Mouse (Mus musculus) embryonic facial prominence, embryonic 14.5 days (tissue): ENCODE measurements at regions not wholly inside any gene's neighbourhood (a gene's known extent, or its start where the extent isn't known, plus 50 kb on each side); places are given as distances from the start of the nearest gene placed in this dataset.

Experiments
- ATAC-seq: fragments of 200-750 bp; cut with Nextera tagmentation; 2 replicates; pipeline ENCODE4 v1.8.0; 2017; ENCODE audit warnings: low read depth, moderate number of reproducible peaks, moderate TSS enrichment
- DNase-seq: peaks from one replicate; pipeline ENCODE4 v3.0.0-alpha.2; 2015; ENCODE audit warnings: low spot score
- H3K27ac ChIP-seq: fragments of 300-500 bp; sonication (generic); replicated peaks from 2 replicates; pipeline ENCODE4 v1.5.1; 2014; ENCODE audit warnings: low read depth, mild to moderate bottlenecking, low read length, moderate library complexity
- H3K27me3 ChIP-seq: fragments of 300-500 bp; sonication (generic); replicated peaks from 2 replicates; pipeline ENCODE4 v1.6.1; 2014; ENCODE audit warnings: low read length; ENCODE audit not compliant: control insufficient read depth, insufficient read depth
- H3K36me3 ChIP-seq: fragments of 300-500 bp; sonication (generic); 2 replicates; pipeline ENCODE4 v1.6.1; 2014; ENCODE audit warnings: low read length, mixed read lengths; ENCODE audit not compliant: control insufficient read depth, insufficient read depth
- H3K4me1 ChIP-seq: fragments of 300-500 bp; sonication (generic); 2 replicates; pipeline ENCODE4 v1.6.1; 2014; ENCODE audit warnings: antibody characterized with exemption, low read length; ENCODE audit not compliant: control insufficient read depth, insufficient read depth
- H3K4me2 ChIP-seq: fragments of 300-500 bp; sonication (generic); 2 replicates; pipeline ENCODE4 v1.6.1; 2014; ENCODE audit warnings: low read depth, mild to moderate bottlenecking, low read length, moderate library complexity, mixed read lengths
- H3K4me3 ChIP-seq: fragments of 300-500 bp; sonication (generic); 2 replicates; pipeline ENCODE4 v1.5.1; 2014; ENCODE audit warnings: low read depth, mild to moderate bottlenecking, low read length
- H3K9ac ChIP-seq: fragments of 300-500 bp; sonication (generic); 2 replicates; pipeline ENCODE4 v1.6.1; 2014; ENCODE audit warnings: low read depth, mild to moderate bottlenecking, low read length, moderate library complexity, mixed read lengths
- H3K9me3 ChIP-seq: fragments of 300-500 bp; sonication (generic); 2 replicates; pipeline ENCODE4 v1.6.1; 2016; ENCODE audit warnings: low read length; ENCODE audit not compliant: control insufficient read depth
- WGBS: fragments of 180-500 bp; shearing (Covaris S2); extraction: QIAGEN DNeasy Blood & Tissue Kit; methylation state at CpG from one replicate; pipeline ENCODE4 v1.1.7; 2014; 5-methylcytosine and 5-hydroxymethylcytosine counted together

GRCm38 (mm10) chr13:94647566-94647965 is 141.1 kb upstream of the Tbca start:
- Histone ChIP-seq H3K27ac (no peak overlapping the region), H3K9me3 (no peaks in the 10 kb centered on the region), H3K4me2 (no peak overlapping the region), H3K9ac (no peak overlapping the region), H3K27me3 (no peaks in the 10 kb centered on the region), H3K4me1 (no peaks in the 10 kb centered on the region), H3K4me3 (no peak overlapping the region), H3K36me3 (no peaks in the 10 kb centered on the region)
- 33% methylated on average over 5 of the region's 5 CpGs for WGBS
- ATAC-seq (no peak), DNase-seq (no peak)

GRCm38 (mm10) chr13:94650951-94651350 is 137.8 kb upstream of the Tbca start:
- H3K27me3 ChIP-seq = no peaks in the 10 kb centered on the region
- 70% methylated on average over 7 of the region's 7 CpGs for WGBS
- H3K4me2 ChIP-seq = no peak overlapping the region
- no peak overlapping the region for H3K27ac ChIP-seq
- no peaks in the 10 kb centered on the region for H3K36me3 ChIP-seq
- no peaks in the 10 kb centered on the region for H3K4me1 ChIP-seq
- H3K4me3 ChIP-seq = no peak overlapping the region
- DNase-seq (peak; percentile 13), ATAC-seq (no peak)
- H3K9me3 ChIP-seq = no peaks in the 10 kb centered on the region
- no peak overlapping the region for H3K9ac ChIP-seq

GRCm38 (mm10) chr13:94667604-94668003 is 121.1 kb upstream of the Tbca start:
- Histone ChIP-seq H3K27me3 (no peaks in the 10 kb centered on the region; the same call in 1 of the 2 replicates), H3K9me3 (no peaks in the 10 kb centered on the region), H3K36me3 (no peaks in the 10 kb centered on the region), H3K4me2 (no peak overlapping the region), H3K9ac (no peak overlapping the region), H3K4me1 (no peaks in the 10 kb centered on the region), H3K4me3 (no peak overlapping the region), H3K27ac (no peak overlapping the region)
- 80% methylated on average over 9 of the region's 9 CpGs for WGBS
- no peak for ATAC-seq
- no peak for DNase-seq

- WGBS = 49% methylated on average over 5 of the region's 5 CpGs
- H3K4me2 ChIP-seq = no peak overlapping the region
- no peak for DNase-seq
- ATAC-seq = no peak
- no peak overlapping the region for H3K4me3 ChIP-seq
- no peak overlapping the region for H3K27ac ChIP-seq
- no peaks in the 10 kb centered on the region for H3K4me1 ChIP-seq
- H3K27me3 ChIP-seq = no peaks in the 10 kb centered on the region; the same call in 1 of the 2 replicates
- H3K9me3 ChIP-seq = no peaks in the 10 kb centered on the region
- no peaks in the 10 kb centered on the region for H3K36me3 ChIP-seq
- no peak overlapping the region for H3K9ac ChIP-seq
Measured at GRCm38 (mm10) chr13:94668276-94668675, 120.4 kb upstream of the Tbca start.

- ATAC-seq = no peak
- WGBS = 61% methylated on average over 9 of the region's 9 CpGs
- Histone ChIP-seq H3K9me3 (no peaks in the 10 kb centered on the region), H3K9ac (no peak overlapping the region), H3K27ac (no peak overlapping the region), H3K27me3 (no peaks in the 10 kb centered on the region; the same call in 1 of the 2 replicates), H3K36me3 (no peaks in the 10 kb centered on the region), H3K4me1 (no peaks in the 10 kb centered on the region), H3K4me3 (no peak overlapping the region), H3K4me2 (no peak overlapping the region)
- peak; percentile 11 for DNase-seq
Measured at GRCm38 (mm10) chr13:94669106-94669683, 119.5 kb upstream of the Tbca start.

GRCm38 (mm10) chr13:94670266-94670665 is 118.4 kb upstream of the Tbca start:
- no peaks in the 10 kb centered on the region for H3K9me3 ChIP-seq
- no peak overlapping the region for H3K9ac ChIP-seq
- 85% methylated on average over 11 of the region's 11 CpGs for WGBS
- no peak overlapping the region for H3K4me2 ChIP-seq
- H3K36me3 ChIP-seq = no peaks in the 10 kb centered on the region
- H3K27ac ChIP-seq = no peak overlapping the region
- no peaks in the 10 kb centered on the region; the same call in 1 of the 2 replicates for H3K27me3 ChIP-seq
- no peak overlapping the region for H3K4me3 ChIP-seq
- H3K4me1 ChIP-seq = no peaks in the 10 kb centered on the region
- ATAC-seq (no peak), DNase-seq (no peak)

GRCm38 (mm10) chr13:94670961-94671360 is 117.7 kb upstream of the Tbca start:
- Histone ChIP-seq H3K9me3 (no peaks in the 10 kb centered on the region), H3K4me3 (no peak overlapping the region), H3K27me3 (no peaks in the 10 kb centered on the region; the same call in 1 of the 2 replicates), H3K36me3 (no peaks in the 10 kb centered on the region), H3K27ac (no peak overlapping the region), H3K9ac (no peak overlapping the region), H3K4me2 (no peak overlapping the region), H3K4me1 (no peaks in the 10 kb centered on the region)
- 90% methylated on average over 8 of the region's 8 CpGs for WGBS
- no peak for DNase-seq
- no peak for ATAC-seq

GRCm38 (mm10) chr13:94680492-94681168 is 108.1 kb upstream of the Tbca start:
- DNase-seq = no peak
- no peak overlapping the region for H3K27ac ChIP-seq
- H3K9me3 ChIP-seq = no peaks in the 10 kb centered on the region
- 30% methylated on average over 17 of the region's 17 CpGs for WGBS
- H3K4me3 ChIP-seq = no peak overlapping the region
- no peak overlapping the region for H3K4me2 ChIP-seq
- no peaks in the 10 kb centered on the region for H3K4me1 ChIP-seq
- no peak for ATAC-seq
- H3K9ac ChIP-seq = no peak overlapping the region
- no peaks in the 10 kb centered on the region for H3K36me3 ChIP-seq
- H3K27me3 ChIP-seq = no peaks in the 10 kb centered on the region; the same call in 1 of the 2 replicates

GRCm38 (mm10) chr13:94681606-94682005 is 107.1 kb upstream of the Tbca start:
- H3K9ac ChIP-seq = no peak overlapping the region
- H3K4me1 ChIP-seq = no peaks in the 10 kb centered on the region
- no peak overlapping the region for H3K27ac ChIP-seq
- H3K36me3 ChIP-seq = no peaks in the 10 kb centered on the region
- DNase-seq = no peak
- no peak overlapping the region for H3K4me2 ChIP-seq
- ATAC-seq = no peak
- H3K9me3 ChIP-seq = no peaks in the 10 kb centered on the region
- WGBS = 92% methylated on average over 13 of the region's 13 CpGs
- no peak overlapping the region for H3K4me3 ChIP-seq
- H3K27me3 ChIP-seq = peaks cover 3% of the 10 kb centered on the region; the same call in 1 of the 2 replicates
